Mouse (Mus musculus): Measurements from ENCODE around the gene Cd83. TPM values are rescaled to one million over a fixed set of nuclear protein-coding genes. Genes with fewer than 3 reads are reported as not detected.

The Cd83 gene
- polyA plus RNA-seq, 1 experiment from 2014 or later: 28.1 TPM

- Histone ChIP-seq H3K27ac (ENCODE audit: low read length) (no peak overlapping the region), H3K4me1 (ENCODE audit: control insufficient read depth, insufficient read depth, low read length) (peaks cover 3% of the 10 kb centered on the region; the same call in 1 of the 2 replicates), H3K27me3 (ENCODE audit: control insufficient read depth, insufficient read depth, low read depth, low read length) (no peaks in the 10 kb centered on the region), H3K9ac (ENCODE audit: low read depth, low read length) (no peak overlapping the region), H3K9me3 (replicated peaks; ENCODE audit: control insufficient read depth, low read length, poor library complexity, severe bottlenecking) (no peaks in the 10 kb centered on the region), H3K4me2 (ENCODE audit: low read length) (no peak overlapping the region), H3K36me3 (ENCODE audit: control insufficient read depth, insufficient read depth, low read length) (no peaks in the 10 kb centered on the region), H3K4me3 (ENCODE audit: low read depth, low read length) (no peak overlapping the region)
- no peak for ATAC-seq
- 52% methylated on average over 9 of the region's 9 CpGs for WGBS
Measured at GRCm38 (mm10) chr13:43753652-43754051, 30.9 kb upstream of the Cd83 start.

- H3K27me3 ChIP-seq (ENCODE audit: control insufficient read depth, insufficient read depth, low read depth, low read length): no peaks in the 10 kb centered on the region
- H3K4me2 ChIP-seq (ENCODE audit: low read length): no peak overlapping the region
- WGBS: 89% methylated on average over 3 of the region's 3 CpGs
- no peak overlapping the region for H3K4me3 ChIP-seq (ENCODE audit: low read depth, low read length)
- H3K9me3 ChIP-seq (replicated peaks; ENCODE audit: control insufficient read depth, low read length, poor library complexity, severe bottlenecking): no peaks in the 10 kb centered on the region
- no peak overlapping the region for H3K9ac ChIP-seq (ENCODE audit: low read depth, low read length)
- no peak overlapping the region for H3K27ac ChIP-seq (ENCODE audit: low read length)
- no peak for ATAC-seq
- H3K4me1 ChIP-seq (ENCODE audit: control insufficient read depth, insufficient read depth, low read length): peaks cover 3% of the 10 kb centered on the region; the same call in 1 of the 2 replicates
- H3K36me3 ChIP-seq (ENCODE audit: control insufficient read depth, insufficient read depth, low read length): no peaks in the 10 kb centered on the region
Measured at GRCm38 (mm10) chr13:43754455-43755128, 30.0 kb upstream of the Cd83 start.

GRCm38 (mm10) chr13:43755573-43755972, 29.0 kb upstream of the Cd83 start:
- peaks cover 3% of the 10 kb centered on the region; the same call in 1 of the 2 replicates for H3K4me1 ChIP-seq (ENCODE audit: control insufficient read depth, insufficient read depth, low read length)
- H3K36me3 ChIP-seq (ENCODE audit: control insufficient read depth, insufficient read depth, low read length): no peaks in the 10 kb centered on the region
- no peak for ATAC-seq
- no peak overlapping the region for H3K4me3 ChIP-seq (ENCODE audit: low read depth, low read length)
- WGBS: 75% methylated on average over 7 of the region's 7 CpGs
- H3K27ac ChIP-seq (ENCODE audit: low read length): no peak overlapping the region
- H3K27me3 ChIP-seq (ENCODE audit: control insufficient read depth, insufficient read depth, low read depth, low read length): no peaks in the 10 kb centered on the region
- no peak overlapping the region for H3K4me2 ChIP-seq (ENCODE audit: low read length)
- H3K9me3 ChIP-seq (replicated peaks; ENCODE audit: control insufficient read depth, low read length, poor library complexity, severe bottlenecking): no peaks in the 10 kb centered on the region
- no peak overlapping the region for H3K9ac ChIP-seq (ENCODE audit: low read depth, low read length)

GRCm38 (mm10) chr13:43761156-43761855, 23.3 kb upstream of the Cd83 start:
- WGBS: 93% methylated on average over 12 of the region's 12 CpGs
- Histone ChIP-seq H3K4me2 (ENCODE audit: low read length) (no peak overlapping the region), H3K27me3 (ENCODE audit: control insufficient read depth, insufficient read depth, low read depth, low read length) (no peaks in the 10 kb centered on the region), H3K4me1 (ENCODE audit: control insufficient read depth, insufficient read depth, low read length) (peaks cover 3% of the 10 kb centered on the region; the same call in 1 of the 2 replicates), H3K36me3 (ENCODE audit: control insufficient read depth, insufficient read depth, low read length) (no peaks in the 10 kb centered on the region), H3K9ac (ENCODE audit: low read depth, low read length) (no peak overlapping the region), H3K9me3 (replicated peaks; ENCODE audit: control insufficient read depth, low read length, poor library complexity, severe bottlenecking) (no peaks in the 10 kb centered on the region), H3K27ac (ENCODE audit: low read length) (no peak overlapping the region), H3K4me3 (ENCODE audit: low read depth, low read length) (no peak overlapping the region)
- ATAC-seq: no peak

GRCm38 (mm10) chr13:43762901-43763300, 21.7 kb upstream of the Cd83 start:
- H3K27me3 ChIP-seq (ENCODE audit: control insufficient read depth, insufficient read depth, low read depth, low read length): no peaks in the 10 kb centered on the region
- H3K4me2 ChIP-seq (ENCODE audit: low read length): no peak overlapping the region
- H3K4me3 ChIP-seq (ENCODE audit: low read depth, low read length): no peak overlapping the region
- no peak overlapping the region for H3K9ac ChIP-seq (ENCODE audit: low read depth, low read length)
- no peaks in the 10 kb centered on the region for H3K9me3 ChIP-seq (replicated peaks; ENCODE audit: control insufficient read depth, low read length, poor library complexity, severe bottlenecking)
- H3K36me3 ChIP-seq (ENCODE audit: control insufficient read depth, insufficient read depth, low read length): no peaks in the 10 kb centered on the region
- no peak overlapping the region for H3K27ac ChIP-seq (ENCODE audit: low read length)
- 91% methylated on average over 9 of the region's 9 CpGs for WGBS
- peaks cover 2% of the 10 kb centered on the region; the same call in 1 of the 2 replicates for H3K4me1 ChIP-seq (ENCODE audit: control insufficient read depth, insufficient read depth, low read length)
- no peak for ATAC-seq

- Histone ChIP-seq H3K4me2 (ENCODE audit: low read length) (no peak overlapping the region), H3K9ac (ENCODE audit: low read depth, low read length) (no peak overlapping the region), H3K27ac (ENCODE audit: low read length) (no peak overlapping the region), H3K9me3 (replicated peaks; ENCODE audit: control insufficient read depth, low read length, poor library complexity, severe bottlenecking) (no peaks in the 10 kb centered on the region), H3K27me3 (ENCODE audit: control insufficient read depth, insufficient read depth, low read depth, low read length) (no peaks in the 10 kb centered on the region), H3K4me1 (ENCODE audit: control insufficient read depth, insufficient read depth, low read length) (peaks cover 2% of the 10 kb centered on the region; the same call in 1 of the 2 replicates), H3K4me3 (ENCODE audit: low read depth, low read length) (no peak overlapping the region), H3K36me3 (ENCODE audit: control insufficient read depth, insufficient read depth, low read length) (no peaks in the 10 kb centered on the region)
- WGBS: 93% methylated on average over 12 of the region's 12 CpGs
- ATAC-seq: no peak
Measured at GRCm38 (mm10) chr13:43763301-43763994, 21.1 kb upstream of the Cd83 start.

GRCm38 (mm10) chr13:43763995-43764579, 20.5 kb upstream of the Cd83 start:
- Histone ChIP-seq H3K9ac (ENCODE audit: low read depth, low read length) (no peak overlapping the region), H3K4me2 (ENCODE audit: low read length) (no peak overlapping the region), H3K4me1 (ENCODE audit: control insufficient read depth, insufficient read depth, low read length) (peaks cover 2% of the 10 kb centered on the region; the same call in 1 of the 2 replicates), H3K9me3 (replicated peaks; ENCODE audit: control insufficient read depth, low read length, poor library complexity, severe bottlenecking) (no peaks in the 10 kb centered on the region), H3K27me3 (ENCODE audit: control insufficient read depth, insufficient read depth, low read depth, low read length) (no peaks in the 10 kb centered on the region), H3K27ac (ENCODE audit: low read length) (no peak overlapping the region), H3K36me3 (ENCODE audit: control insufficient read depth, insufficient read depth, low read length) (no peaks in the 10 kb centered on the region), H3K4me3 (ENCODE audit: low read depth, low read length) (no peak overlapping the region)
- no peak for ATAC-seq
- 72% methylated on average over 8 of the region's 8 CpGs for WGBS

GRCm38 (mm10) chr13:43765293-43765814, 19.2 kb upstream of the Cd83 start:
- Histone ChIP-seq H3K27me3 (ENCODE audit: control insufficient read depth, insufficient read depth, low read depth, low read length) (no peaks in the 10 kb centered on the region), H3K4me1 (ENCODE audit: control insufficient read depth, insufficient read depth, low read length) (peaks cover 2% of the 10 kb centered on the region; the same call in 1 of the 2 replicates), H3K36me3 (ENCODE audit: control insufficient read depth, insufficient read depth, low read length) (no peaks in the 10 kb centered on the region), H3K27ac (ENCODE audit: low read length) (no peak overlapping the region), H3K9me3 (replicated peaks; ENCODE audit: control insufficient read depth, low read length, poor library complexity, severe bottlenecking) (no peaks in the 10 kb centered on the region), H3K9ac (ENCODE audit: low read depth, low read length) (no peak overlapping the region), H3K4me2 (ENCODE audit: low read length) (no peak overlapping the region), H3K4me3 (ENCODE audit: low read depth, low read length) (no peak overlapping the region)
- no peak for ATAC-seq
- WGBS: 81% methylated on average over 11 of the region's 11 CpGs

All from midbrain, embryonic 16.5 days (tissue).